Mouse (Mus musculus) layer of hippocampus, postnatal 36 days (tissue): ENCODE results near the gene Arhgap42. TPM values are rescaled to one million over a fixed set of nuclear protein-coding genes. Genes with fewer than 3 reads are reported as not detected.

ENCODE experiments used
- DNase-seq, 2 experiments: peaks; one replicate each; pipeline ENCODE4 v3.0.0; 2022
- total RNA-seq, 2 experiments: library from RNA; stranded (reverse); gene quantifications; 2 replicates each; pipeline ENCODE4 v1.2.3; 2021

The Arhgap42 gene
- total RNA-seq, 2 experiments from 2014 or later = 8.5 to 9.1 TPM

- no peak for DNase-seq
Measured at GRCm38 (mm10) chr9:9208205-9208604, 30.7 kb downstream of the Arhgap42 start.

GRCm38 (mm10) chr9:9207251-9207650, 31.6 kb downstream of the Arhgap42 start:
- no peak for DNase-seq

- no peak for DNase-seq
Measured at GRCm38 (mm10) chr9:9200827-9201388, 38.0 kb downstream of the Arhgap42 start.

- no peak for DNase-seq
Measured at GRCm38 (mm10) chr9:9199170-9199841, 39.6 kb downstream of the Arhgap42 start.

- DNase-seq = no peak
Measured at GRCm38 (mm10) chr9:9198645-9199044, 40.3 kb downstream of the Arhgap42 start.

- DNase-seq = no peak
Measured at GRCm38 (mm10) chr9:9196046-9196445, 42.9 kb downstream of the Arhgap42 start.

- no peak for DNase-seq
Measured at GRCm38 (mm10) chr9:9194496-9194895, 44.4 kb downstream of the Arhgap42 start.

- no peak for DNase-seq
Measured at GRCm38 (mm10) chr9:9192716-9193115, 46.2 kb downstream of the Arhgap42 start.

- no peak for DNase-seq
Measured at GRCm38 (mm10) chr9:9190835-9191234, 48.1 kb downstream of the Arhgap42 start.

GRCm38 (mm10) chr9:9188167-9188566, 50.7 kb downstream of the Arhgap42 start:
- no peak for DNase-seq

- no peak for DNase-seq
Measured at GRCm38 (mm10) chr9:9177745-9178144, 61.2 kb downstream of the Arhgap42 start.

- DNase-seq = no peak
Measured at GRCm38 (mm10) chr9:9174924-9175323, 64.0 kb downstream of the Arhgap42 start.

- DNase-seq = no peak
Measured at GRCm38 (mm10) chr9:9174206-9174605, 64.7 kb downstream of the Arhgap42 start.

- DNase-seq = no peak
Measured at GRCm38 (mm10) chr9:9173091-9173490, 65.8 kb downstream of the Arhgap42 start.

- DNase-seq = no peak
Measured at GRCm38 (mm10) chr9:9171146-9171816, 67.6 kb downstream of the Arhgap42 start.

- DNase-seq = no peak
Measured at GRCm38 (mm10) chr9:9165641-9166063, 73.2 kb downstream of the Arhgap42 start.

GRCm38 (mm10) chr9:9160736-9161135, 78.2 kb downstream of the Arhgap42 start:
- no peak for DNase-seq

- no peak for DNase-seq
Measured at GRCm38 (mm10) chr9:9158241-9158640, 80.7 kb downstream of the Arhgap42 start.

- DNase-seq = no peak
Measured at GRCm38 (mm10) chr9:9157425-9157824, 81.5 kb downstream of the Arhgap42 start.

GRCm38 (mm10) chr9:9154636-9155035, 84.3 kb downstream of the Arhgap42 start:
- DNase-seq = no peak

GRCm38 (mm10) chr9:9144301-9145121, 94.4 kb downstream of the Arhgap42 start:
- no peak for DNase-seq

GRCm38 (mm10) chr9:9143102-9143501, 95.8 kb downstream of the Arhgap42 start:
- no peak for DNase-seq

- DNase-seq = no peak
Measured at GRCm38 (mm10) chr9:9142561-9142960, 96.3 kb downstream of the Arhgap42 start.
